Mouse (Mus musculus): ENCODE data around the gene Ost4. TPM values are rescaled to one million over a fixed set of nuclear protein-coding genes. Genes with fewer than 3 reads are reported as not detected.
A peak's percentile ranks its signal among the peaks of the same experiment; 100 is the strongest.
"Not testable (repeated sequence)": the region's sequence is repeated elsewhere in the genome, so short reads cannot be mapped to it uniquely, and the experiment has no call there.

Ost4 gene
- polyA plus RNA-seq, 1 experiment from 2014 or later = 329 TPM

- Histone ChIP-seq H3K9me3 (replicated peaks) (no peaks in the 10 kb centered on the region), H3K4me3 (replicated peaks) (peak overlapping the region; percentile 84), H3K27me3 (no peaks in the 10 kb centered on the region), H3K9ac (no peak overlapping the region), H3K4me2 (peak overlapping the region; percentile 83), H3K4me1 (replicated peaks) (peaks cover 46% of the 10 kb centered on the region), H3K36me3 (replicated peaks) (peaks cover 39% of the 10 kb centered on the region), H3K27ac (replicated peaks) (peak overlapping the region; percentile 93)
- no peak for ATAC-seq (ENCODE audit: insufficient read depth)
- 75% methylated on average over 7 of the region's 7 CpGs for WGBS (ENCODE audit: insufficient replicate concordance)
Observed at GRCm38 (mm10) chr5:30890375-30890774, 17.2 kb downstream of the Ost4 start.

GRCm38 (mm10) chr5:30889088-30889754, 18.4 kb downstream of the Ost4 start:
- H3K9ac ChIP-seq = peak overlapping the region; percentile 75
- H3K4me3 ChIP-seq (replicated peaks) = peak overlapping the region; percentile 84
- H3K36me3 ChIP-seq (replicated peaks) = peaks cover 28% of the 10 kb centered on the region
- H3K27me3 ChIP-seq = no peaks in the 10 kb centered on the region
- peak overlapping the region; percentile 83 for H3K4me2 ChIP-seq
- peaks cover 50% of the 10 kb centered on the region for H3K4me1 ChIP-seq (replicated peaks)
- no peaks in the 10 kb centered on the region for H3K9me3 ChIP-seq (replicated peaks)
- peak; percentile 11 for ATAC-seq (ENCODE audit: insufficient read depth)
- under 1% methylated on average over 40 of the region's 42 CpGs for WGBS (ENCODE audit: insufficient replicate concordance)
- peak overlapping the region; percentile 93 for H3K27ac ChIP-seq (replicated peaks)

GRCm38 (mm10) chr5:30888337-30889087, 19.1 kb downstream of the Ost4 start, which contains the start of gene Agbl5:
TSS of gene Agbl5 (plus strand) at chr5:30888694.
- ATAC-seq (ENCODE audit: insufficient read depth) = peak; percentile 86
- Histone ChIP-seq H3K9me3 (replicated peaks) (no peaks in the 10 kb centered on the region), H3K4me1 (replicated peaks) (peaks cover 50% of the 10 kb centered on the region), H3K27me3 (no peaks in the 10 kb centered on the region), H3K27ac (replicated peaks) (peak within 1 kb of the TSS; percentile 93), H3K4me3 (replicated peaks) (peak within 1 kb of the TSS; percentile 84), H3K9ac (peak within 1 kb of the TSS; percentile 77), H3K36me3 (replicated peaks) (peaks cover 21% of the 10 kb centered on the region), H3K4me2 (peak within 1 kb of the TSS; percentile 83)
- under 1% methylated on average over 42 of the region's 42 CpGs for WGBS (ENCODE audit: insufficient replicate concordance)

- Histone ChIP-seq H3K27me3 (no peaks in the 10 kb centered on the region), H3K36me3 (replicated peaks) (peaks cover 15% of the 10 kb centered on the region), H3K4me2 (peak overlapping the region; percentile 83), H3K4me3 (replicated peaks) (peak overlapping the region; percentile 84), H3K4me1 (replicated peaks) (peaks cover 50% of the 10 kb centered on the region), H3K9ac (peak overlapping the region; percentile 77), H3K27ac (replicated peaks) (peak overlapping the region; percentile 93), H3K9me3 (replicated peaks) (no peaks in the 10 kb centered on the region)
- peak; percentile 84 for ATAC-seq (ENCODE audit: insufficient read depth)
- under 1% methylated on average over 28 of the region's 28 CpGs for WGBS (ENCODE audit: insufficient replicate concordance)
Observed at GRCm38 (mm10) chr5:30887858-30888336, 19.7 kb downstream of the Ost4 start.

- H3K27me3 ChIP-seq = no peaks in the 10 kb centered on the region
- ATAC-seq (ENCODE audit: insufficient read depth) = peak; percentile 62
Observed at GRCm38 (mm10) chr5:30887331-30887761, 20.2 kb downstream of the Ost4 start.

GRCm38 (mm10) chr5:30886731-30887130, 20.9 kb downstream of the Ost4 start:
- Histone ChIP-seq H3K27me3 (no peaks in the 10 kb centered on the region), H3K9me3 (replicated peaks) (no peaks in the 10 kb centered on the region), H3K4me1 (replicated peaks) (peaks cover 50% of the 10 kb centered on the region), H3K27ac (replicated peaks) (peak overlapping the region; percentile 93), H3K36me3 (replicated peaks) (peaks cover 3% of the 10 kb centered on the region), H3K4me2 (peak overlapping the region; percentile 83), H3K4me3 (replicated peaks) (peak overlapping the region; percentile 84), H3K9ac (peak overlapping the region; percentile 77)
- ATAC-seq (ENCODE audit: insufficient read depth) = no peak
- WGBS (ENCODE audit: insufficient replicate concordance) = 43% methylated on average over 5 of the region's 5 CpGs

More at GRCm38 (mm10) chr5:30887331-30887761, 20.2 kb downstream of the Ost4 start:
- peaks cover 50% of the 10 kb centered on the region for H3K4me1 ChIP-seq (replicated peaks)
- 0% methylated on average over 19 of the region's 19 CpGs for WGBS (ENCODE audit: insufficient replicate concordance)
- peaks cover 9% of the 10 kb centered on the region for H3K36me3 ChIP-seq (replicated peaks)
- peak overlapping the region; percentile 93 for H3K27ac ChIP-seq (replicated peaks)
- H3K4me2 ChIP-seq = peak overlapping the region; percentile 83
- peak overlapping the region; percentile 84 for H3K4me3 ChIP-seq (replicated peaks)
- peak overlapping the region; percentile 77 for H3K9ac ChIP-seq
- no peaks in the 10 kb centered on the region for H3K9me3 ChIP-seq (replicated peaks)

- H3K4me2 ChIP-seq = peak overlapping the region; percentile 83; the same call in 1 of the 2 replicates
- no peaks in the 10 kb centered on the region for H3K9me3 ChIP-seq (replicated peaks)
- H3K27ac ChIP-seq (replicated peaks) = no peak overlapping the region
- peaks cover 50% of the 10 kb centered on the region for H3K4me1 ChIP-seq (replicated peaks)
- WGBS (ENCODE audit: insufficient replicate concordance) = 55% methylated on average over 4 of the region's 4 CpGs
- H3K36me3 ChIP-seq (replicated peaks) = no peaks in the 10 kb centered on the region
- no peaks in the 10 kb centered on the region for H3K27me3 ChIP-seq
- ATAC-seq (ENCODE audit: insufficient read depth) = no peak
- no peak overlapping the region for H3K4me3 ChIP-seq (replicated peaks)
- no peak overlapping the region for H3K9ac ChIP-seq
Observed at GRCm38 (mm10) chr5:30886209-30886608, 21.4 kb downstream of the Ost4 start.

GRCm38 (mm10) chr5:30881839-30882238, 25.7 kb downstream of the Ost4 start:
- H3K4me1 ChIP-seq (replicated peaks) = peaks cover 10% of the 10 kb centered on the region
- WGBS (ENCODE audit: insufficient replicate concordance) = 74% methylated on average over 4 of the region's 4 CpGs
- not testable (repeated sequence) for H3K27me3 ChIP-seq; H3K9me3 ChIP-seq (replicated peaks); H3K9ac ChIP-seq; ATAC-seq (ENCODE audit: insufficient read depth); H3K4me3 ChIP-seq (replicated peaks); H3K4me2 ChIP-seq; H3K27ac ChIP-seq (replicated peaks)
- H3K36me3 ChIP-seq (replicated peaks) = peaks cover 10% of the 10 kb centered on the region

- no peaks in the 10 kb centered on the region for H3K4me1 ChIP-seq (replicated peaks)
- no peak overlapping the region for H3K4me2 ChIP-seq
- peaks cover 34% of the 10 kb centered on the region for H3K36me3 ChIP-seq (replicated peaks)
- 63% methylated on average over 5 of the region's 5 CpGs for WGBS (ENCODE audit: insufficient replicate concordance)
- no peaks in the 10 kb centered on the region for H3K9me3 ChIP-seq (replicated peaks)
- no peak overlapping the region for H3K27ac ChIP-seq (replicated peaks)
- H3K4me3 ChIP-seq (replicated peaks) = no peak overlapping the region
- no peak overlapping the region for H3K9ac ChIP-seq
- H3K27me3 ChIP-seq = no peaks in the 10 kb centered on the region
- no peak for ATAC-seq (ENCODE audit: insufficient read depth)
Observed at GRCm38 (mm10) chr5:30879347-30879943, 28.1 kb downstream of the Ost4 start.

- no peak overlapping the region for H3K27ac ChIP-seq (replicated peaks)
- no peak overlapping the region for H3K9ac ChIP-seq
- no peak overlapping the region for H3K4me2 ChIP-seq
- ATAC-seq (ENCODE audit: insufficient read depth) = no peak
- peaks cover 42% of the 10 kb centered on the region for H3K36me3 ChIP-seq (replicated peaks)
- H3K4me3 ChIP-seq (replicated peaks) = no peak overlapping the region
- no peaks in the 10 kb centered on the region for H3K9me3 ChIP-seq (replicated peaks)
- H3K27me3 ChIP-seq = no peaks in the 10 kb centered on the region
- WGBS (ENCODE audit: insufficient replicate concordance) = 54% methylated on average over 6 of the region's 6 CpGs
- H3K4me1 ChIP-seq (replicated peaks) = no peaks in the 10 kb centered on the region
Observed at GRCm38 (mm10) chr5:30878616-30879015, 29.0 kb downstream of the Ost4 start.

GRCm38 (mm10) chr5:30874365-30874764, 33.2 kb downstream of the Ost4 start:
- no peak overlapping the region for H3K4me3 ChIP-seq (replicated peaks)
- no peaks in the 10 kb centered on the region for H3K9me3 ChIP-seq (replicated peaks)
- no peaks in the 10 kb centered on the region for H3K27me3 ChIP-seq
- no peak overlapping the region for H3K4me2 ChIP-seq
- peaks cover 69% of the 10 kb centered on the region for H3K36me3 ChIP-seq (replicated peaks)
- H3K4me1 ChIP-seq (replicated peaks) = peaks cover 19% of the 10 kb centered on the region
- ATAC-seq (ENCODE audit: insufficient read depth) = no peak
- WGBS (ENCODE audit: insufficient replicate concordance) = 79% methylated on average over 7 of the region's 7 CpGs
- no peak overlapping the region for H3K9ac ChIP-seq
- no peak overlapping the region for H3K27ac ChIP-seq (replicated peaks)

Data from liver, embryonic 15.5 days (tissue).